Mouse (Mus musculus): ENCODE results near the gene Psmd9.

DNA sequence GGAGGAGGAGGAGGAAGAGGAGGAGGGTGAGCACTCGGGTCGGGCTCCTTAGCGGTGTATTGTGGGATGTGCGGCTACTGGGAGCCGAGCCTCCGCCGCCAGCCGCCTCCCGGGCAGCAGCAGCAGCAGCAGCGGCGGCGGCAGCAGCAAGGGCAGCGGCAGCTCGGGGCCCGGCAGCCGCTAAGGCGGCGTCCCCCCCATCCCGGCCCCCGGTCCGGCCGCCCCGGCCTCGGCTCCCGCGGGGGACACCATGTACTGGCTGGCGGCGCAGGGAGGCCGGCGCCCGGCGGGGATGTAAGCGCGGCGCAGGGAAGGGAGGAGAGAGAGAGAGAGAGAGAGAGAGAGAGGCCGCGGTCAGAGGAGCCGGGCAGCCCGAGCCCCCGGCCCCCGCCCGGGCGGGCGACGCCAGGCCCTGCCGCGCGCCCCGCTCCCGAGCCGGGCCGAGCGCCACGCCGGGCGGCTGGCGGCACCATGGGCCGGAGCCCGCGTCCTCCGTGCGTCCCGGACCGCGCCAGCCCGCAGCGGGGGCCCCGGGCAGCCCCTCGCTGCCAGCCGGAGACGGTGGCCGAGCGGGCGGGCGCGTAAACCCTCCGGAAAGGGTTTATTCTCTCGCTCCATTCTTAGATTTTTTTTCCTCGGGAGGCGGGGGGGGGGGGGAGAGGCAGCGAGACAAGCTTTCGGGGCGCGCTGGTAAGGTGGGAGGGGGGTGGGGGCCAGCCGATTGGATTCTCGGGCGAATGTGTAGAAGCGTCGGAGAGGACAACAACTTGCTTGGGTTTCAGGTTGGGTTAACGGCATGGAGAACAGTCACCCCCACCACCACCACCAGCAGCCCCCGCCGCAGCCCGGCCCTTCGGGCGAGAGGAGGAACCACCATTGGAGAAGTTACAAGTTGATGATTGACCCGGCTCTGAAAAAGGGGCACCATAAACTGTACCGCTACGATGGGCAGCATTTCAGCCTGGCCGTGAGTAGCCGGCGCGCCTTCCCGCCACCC, 26.8 kb upstream of the Psmd9 start, which contains the start of gene Setd1b:
- TF ChIP-seq ZC3H11A (IDR thresholded peaks at IDR 0.05; ENCODE audit: borderline replicate concordance, low read depth, low read length) (no peak), MAFK (IDR thresholded peaks at IDR 0.05; ENCODE audit: insufficient read depth, low read depth, low read length) (no peak), HCFC1 (IDR thresholded peaks at IDR 0.05; ENCODE audit: borderline replicate concordance, insufficient read depth, low read length) (no peak)
